ENCODE assay signal across 17 mouse cellular contexts in genomic region chr6:118963283-118963682, GRCm38 (mm10).
DNase-seq lines count a peak whose midpoint lies in the region; ATAC-seq and TF ChIP-seq lines count a peak whose summit lies in the region.
"Had no signal": no experiment of that assay in that cellular context is flagged by ENCODE, and none has a peak within 500 bp of the region (broad histone marks: within the 10 kb centered on the region; RNA-seq: fewer than 3 reads in every experiment).

No protein-coding gene starts in this region.

- no peaks in the 10 kb centered on the region for H3K36me3 ChIP-seq in kidney, adult 2 months (ENCODE audit: control insufficient read depth, insufficient read depth, low read length)
- H3K36me3 ChIP-seq in lung, embryonic 16.5 days (ENCODE audit: control insufficient read depth, insufficient read depth, low read length): no peaks in the 10 kb centered on the region
- H3K36me3 ChIP-seq in liver, embryonic 16.5 days (ENCODE audit: control insufficient read depth, insufficient read depth): no peaks in the 10 kb centered on the region
- H3K36me3 ChIP-seq: kidney, embryonic 15.5 days; limb, embryonic 15.5 days; neural tube, embryonic 15.5 days had no signal

- no peak overlapping the region for H3K27ac ChIP-seq in kidney, adult 2 months (ENCODE audit: insufficient read depth, low read depth, low read length)
- peak overlapping the region; percentile 82 for H3K27ac ChIP-seq in lung, embryonic 16.5 days (ENCODE audit: low read length)
- H3K27ac ChIP-seq in liver, embryonic 16.5 days (ENCODE audit: low read length): peak overlapping the region; percentile 55
- H3K27ac ChIP-seq: hindbrain, postnatal 0 days; kidney, embryonic 15.5 days; limb, embryonic 15.5 days; neural tube, embryonic 15.5 days had no signal

- H3K4me3 ChIP-seq in kidney, adult 2 months (ENCODE audit: insufficient read depth, low read depth, low read length): no peak overlapping the region
- H3K4me3 ChIP-seq in lung, embryonic 16.5 days (ENCODE audit: low read length): no peak overlapping the region
- H3K4me3 ChIP-seq in liver, embryonic 16.5 days (ENCODE audit: low read depth, low read length): no peak overlapping the region
- H3K4me3 ChIP-seq: kidney, embryonic 15.5 days; limb, embryonic 15.5 days; neural tube, embryonic 15.5 days had no signal

- no peaks in the 10 kb centered on the region for H3K9me3 ChIP-seq in lung, embryonic 16.5 days (ENCODE audit: control insufficient read depth, low read length)
- H3K9me3 ChIP-seq in liver, embryonic 16.5 days (replicated peaks; ENCODE audit: control insufficient read depth, low read length): no peaks in the 10 kb centered on the region
- H3K9me3 ChIP-seq: kidney, embryonic 15.5 days; limb, embryonic 15.5 days; neural tube, embryonic 15.5 days had no signal

- peak overlapping the region; percentile 25; the same call in 1 of the 2 replicates for H3K4me2 ChIP-seq in lung, embryonic 16.5 days (ENCODE audit: low read depth, low read length)
- H3K4me2 ChIP-seq in liver, embryonic 16.5 days (ENCODE audit: low read depth, low read length): no peak overlapping the region
- H3K4me2 ChIP-seq: kidney, embryonic 15.5 days; limb, embryonic 15.5 days; midbrain, embryonic 11.5 days; neural tube, embryonic 15.5 days had no signal

- H3K9ac ChIP-seq in lung, embryonic 16.5 days (ENCODE audit: low read length): no peak overlapping the region
- no peak overlapping the region for H3K9ac ChIP-seq in liver, embryonic 16.5 days (ENCODE audit: low read depth, low read length)
- H3K9ac ChIP-seq: kidney, embryonic 15.5 days; limb, embryonic 15.5 days; neural tube, embryonic 15.5 days had no signal

- DNase-seq in kidney, adult 2 months: peak; percentile 7
- DNase-seq in kidney, postnatal 4 days: no peak
- no peak for DNase-seq in lung, postnatal 4 days
- no peak for DNase-seq in adrenal gland, adult 2 months
- DNase-seq in cerebellum, postnatal 10 days: no peak
- DNase-seq: cerebellum, adult 11-12 months; heart, postnatal 10 days; layer of hippocampus, adult 9-11 months; retina, postnatal 1 day; thymus, postnatal 25 days had no signal

- no peaks in the 10 kb centered on the region for H3K27me3 ChIP-seq in kidney, adult 2 months (replicated peaks; ENCODE audit: control insufficient read depth, insufficient read depth, low read length)
- H3K27me3 ChIP-seq in lung, embryonic 16.5 days (ENCODE audit: control insufficient read depth, insufficient read depth, low read depth, low read length): no peaks in the 10 kb centered on the region
- no peaks in the 10 kb centered on the region for H3K27me3 ChIP-seq in liver, embryonic 16.5 days (ENCODE audit: control insufficient read depth, insufficient read depth, low read depth, low read length)
- H3K27me3 ChIP-seq: kidney, embryonic 15.5 days; limb, embryonic 15.5 days; neural tube, embryonic 15.5 days had no signal

- no peak for TF ChIP-seq POLR2A in kidney, adult 2 months (IDR thresholded peaks at IDR 0.05; ENCODE audit: low read depth, low read length)

- peak; percentile 64 for ATAC-seq in lung, embryonic 16.5 days (ENCODE audit: low read depth)
- peak; percentile 71 for ATAC-seq in liver, embryonic 16.5 days (ENCODE audit: low read depth)
- ATAC-seq: hindbrain, postnatal 0 days had no signal

- 48% methylated on average over 5 of the region's 5 CpGs for WGBS in kidney, adult 2 months
- 28% methylated on average over 5 of the region's 5 CpGs for WGBS in lung, embryonic 16.5 days
- 48% methylated on average over 5 of the region's 5 CpGs for WGBS in liver, embryonic 16.5 days (ENCODE audit: insufficient replicate concordance)

- H3K4me1 ChIP-seq in kidney, adult 2 months (ENCODE audit: control insufficient read depth, insufficient read depth, low read length): no peaks in the 10 kb centered on the region
- H3K4me1 ChIP-seq in lung, embryonic 16.5 days (replicated peaks; ENCODE audit: control insufficient read depth, insufficient read depth, low read length): peaks cover 31% of the 10 kb centered on the region
- peaks cover 5% of the 10 kb centered on the region; the same call in 1 of the 2 replicates for H3K4me1 ChIP-seq in liver, embryonic 16.5 days (ENCODE audit: control insufficient read depth, low read depth, low read length)
- H3K4me1 ChIP-seq: limb, embryonic 15.5 days had no signal

- no peak for TF ChIP-seq CTCF in kidney, adult 2 months (conservative IDR thresholded peaks at IDR 0.05; ENCODE audit: insufficient read depth, insufficient read length, low read depth, low read length)
